Mouse (Mus musculus) MEL (cell line): Measurements from ENCODE around the gene Rnf157. TPM values are rescaled to one million over a fixed set of nuclear protein-coding genes. Genes with fewer than 3 reads are reported as not detected.
A peak's percentile ranks its signal among the peaks of the same experiment; 100 is the strongest.

Experiments
- DNase-seq: peaks from one replicate; pipeline ENCODE4 v3.0.0; 2011; ENCODE audit warnings: low read depth, low spot score
- H3K27ac ChIP-seq: 2 replicates; pipeline ENCODE4 v1.5.1; 2012; ENCODE audit warnings: low read depth, mild to moderate bottlenecking, control low read depth, low read length, moderate library complexity; ENCODE audit not compliant: control insufficient read depth
- H3K27me3 ChIP-seq, 2 experiments: fragments of 150-350 bp in 1 of 2; sonication (generic) in 1 of 2; 2 replicates each; pipeline ENCODE4 v1.6.1; 2012; ENCODE audit warnings: low read length in 2 of 2, mild to moderate bottlenecking in 2 of 2, improper control_type of control experiment in 1 of 2, moderate library complexity in 1 of 2; ENCODE audit not compliant: insufficient read depth in 2 of 2, control insufficient read depth in 1 of 2
- H3K36me3 ChIP-seq, 2 experiments: 2 replicates each; pipeline ENCODE4 v1.6.1; 2012 to 2014; ENCODE audit warnings: low read length in 2 of 2, improper control_type of control experiment in 1 of 2, inconsistent platforms in 1 of 2, mild to moderate bottlenecking in 1 of 2; ENCODE audit not compliant: insufficient read depth in 2 of 2, control insufficient read depth in 1 of 2
- H3K4me1 ChIP-seq, 2 experiments: fragments of 150-350 bp in 1 of 2; sonication (generic) in 1 of 2; 2 replicates each; pipeline ENCODE4 v1.6.1; 2012; ENCODE audit warnings: low read length in 2 of 2, improper control_type of control experiment in 1 of 2, mild to moderate bottlenecking in 1 of 2; ENCODE audit not compliant: insufficient read depth in 2 of 2, control insufficient read depth in 1 of 2
- H3K4me3 ChIP-seq, 2 experiments: fragments of 150-350 bp in 1 of 2; sonication (generic) in 1 of 2; 2 replicates each; pipeline ENCODE4 v1.5.1; 2012; ENCODE audit warnings: low read depth in 2 of 2, low read length in 2 of 2, mild to moderate bottlenecking in 2 of 2, moderate library complexity in 2 of 2, control low read depth in 1 of 2, improper control_type of control experiment in 1 of 2; ENCODE audit not compliant: control insufficient read depth in 1 of 2, insufficient read depth in 1 of 2
- H3K79me2 ChIP-seq: 2 replicates; pipeline ENCODE4 v1.6.1; 2012; ENCODE audit warnings: mild to moderate bottlenecking, low read length, moderate library complexity; ENCODE audit not compliant: control insufficient read depth, poor library complexity, insufficient read depth
- H3K9ac ChIP-seq: 2 replicates; pipeline ENCODE4 v1.6.1; 2012; ENCODE audit warnings: low read depth, mild to moderate bottlenecking, control low read depth, low read length, moderate library complexity; ENCODE audit not compliant: control insufficient read depth, poor library complexity, severe bottlenecking
- H3K9me3 ChIP-seq: fragments of 150-350 bp; sonication (generic); replicated peaks from 2 replicates; pipeline ENCODE4 v1.6.1; 2012; ENCODE audit warnings: mild to moderate bottlenecking, low read length, improper control_type of control experiment, moderate library complexity; ENCODE audit not compliant: insufficient read depth
- BHLHE40 ChIP-seq: IDR thresholded peaks from 2 replicates; pipeline ENCODE4 v1.6.1; 2012; ENCODE audit warnings: low read depth, mild to moderate bottlenecking, inconsistent platforms, low read length, improper control_type of control experiment, borderline replicate concordance
- CTCF ChIP-seq, 3 experiments: IDR thresholded peaks in 2 of 3; conservative IDR thresholded peaks in 1 of 3; 2 replicates each; pipeline ENCODE4 v1.5.1; 2011 to 2012; ENCODE audit warnings: low read length in 3 of 3, low read depth in 2 of 3, mild to moderate bottlenecking in 2 of 3, improper control_type of control experiment in 1 of 3, inconsistent platforms in 1 of 3, mixed read lengths in 1 of 3, moderate library complexity in 1 of 3; ENCODE audit not compliant: control insufficient read depth in 1 of 3, insufficient read depth in 1 of 3, poor library complexity in 1 of 3, severe bottlenecking in 1 of 3
- EP300 ChIP-seq, 2 experiments: IDR thresholded peaks; 2 replicates each; pipeline ENCODE4 v1.6.1; 2011; ENCODE audit warnings: improper control_type of control experiment in 2 of 2, low read length in 2 of 2, low read depth in 1 of 2, mild to moderate bottlenecking in 1 of 2
- GABPA ChIP-seq: IDR thresholded peaks from 2 replicates; pipeline ENCODE4 v1.6.1; 2012; ENCODE audit warnings: low read depth, mild to moderate bottlenecking, inconsistent platforms, low read length, improper control_type of control experiment, moderate library complexity
- GATA1 ChIP-seq: IDR thresholded peaks from 2 replicates; pipeline ENCODE4 v1.6.1; 2011; ENCODE audit warnings: low read depth, low read length, improper control_type of control experiment
- HCFC1 ChIP-seq: IDR thresholded peaks from 2 replicates; pipeline ENCODE4 v1.6.1; 2012; ENCODE audit warnings: low read depth, mild to moderate bottlenecking, inconsistent platforms, low read length, improper control_type of control experiment, moderate library complexity
- JUND ChIP-seq: IDR thresholded peaks from 2 replicates; pipeline ENCODE4 v1.6.1; 2011; ENCODE audit warnings: low read depth, mild to moderate bottlenecking, improper control_type of control experiment, low read length
- MAFK ChIP-seq: IDR thresholded peaks from 2 replicates; pipeline ENCODE4 v1.6.1; 2011; ENCODE audit warnings: low read depth, mild to moderate bottlenecking, low read length, improper control_type of control experiment, borderline replicate concordance
- MAX ChIP-seq: IDR thresholded peaks from 2 replicates; pipeline ENCODE4 v1.6.1; 2011; ENCODE audit warnings: low read length, improper control_type of control experiment
- MAZ ChIP-seq: IDR thresholded peaks from 2 replicates; pipeline ENCODE4 v1.6.1; 2012; ENCODE audit warnings: low read depth, mild to moderate bottlenecking, inconsistent platforms, low read length, improper control_type of control experiment
- MEF2A ChIP-seq: IDR thresholded peaks from 2 replicates; pipeline ENCODE4 v1.6.1; 2014; ENCODE audit warnings: low read depth, mild to moderate bottlenecking, inconsistent platforms, low read length, improper control_type of control experiment; ENCODE audit not compliant: poor library complexity, insufficient replicate concordance, severe bottlenecking; ENCODE audit errors: extremely low read depth
- POLR2A ChIP-seq, 2 experiments: IDR thresholded peaks; 2 replicates each; pipeline ENCODE4 v1.6.1; 2011 to 2012; ENCODE audit warnings: low read length in 2 of 2, mild to moderate bottlenecking in 2 of 2, control low read depth in 1 of 2, improper control_type of control experiment in 1 of 2, low read depth in 1 of 2, moderate library complexity in 1 of 2; ENCODE audit not compliant: control insufficient read depth in 1 of 2, insufficient read depth in 1 of 2, poor library complexity in 1 of 2
- POLR2AphosphoS2 ChIP-seq: IDR thresholded peaks from 2 replicates; pipeline ENCODE4 v1.6.1; 2011; ENCODE audit warnings: low read length, improper control_type of control experiment
- POLR2AphosphoS5 ChIP-seq: IDR thresholded peaks from 2 replicates; pipeline ENCODE4 v1.6.1; 2012; ENCODE audit warnings: low read depth, borderline replicate concordance, mild to moderate bottlenecking, inconsistent platforms, low read length, moderate library complexity, mixed read lengths
- RAD21 ChIP-seq: IDR thresholded peaks from 2 replicates; pipeline ENCODE4 v1.6.1; 2011; ENCODE audit warnings: mild to moderate bottlenecking, low read depth, low read length, improper control_type of control experiment
- RCOR1 ChIP-seq: IDR thresholded peaks from 2 replicates; pipeline ENCODE4 v1.6.1; 2012; ENCODE audit warnings: low read depth, mild to moderate bottlenecking, inconsistent platforms, low read length, improper control_type of control experiment
- SIN3A ChIP-seq: IDR thresholded peaks from 2 replicates; pipeline ENCODE4 v1.6.1; 2012; ENCODE audit warnings: low read length, improper control_type of control experiment, inconsistent platforms
- SMC3 ChIP-seq: IDR thresholded peaks from 2 replicates; pipeline ENCODE4 v1.6.1; 2011; ENCODE audit warnings: low read depth, low read length, improper control_type of control experiment
- TBP ChIP-seq: IDR thresholded peaks from 2 replicates; pipeline ENCODE4 v1.8.0; 2011; ENCODE audit warnings: low read depth, low read length, improper control_type of control experiment
- TCF12 ChIP-seq: IDR thresholded peaks from 2 replicates; pipeline ENCODE4 v1.6.1; 2014; ENCODE audit warnings: low read depth, mild to moderate bottlenecking, inconsistent platforms, low read length, improper control_type of control experiment, moderate library complexity
- USF1 ChIP-seq: IDR thresholded peaks from 2 replicates; pipeline ENCODE4 v1.6.1; 2014; ENCODE audit warnings: low read depth, mild to moderate bottlenecking, inconsistent platforms, low read length, improper control_type of control experiment, moderate library complexity
- USF2 ChIP-seq, 2 experiments: IDR thresholded peaks; 2 replicates each; pipeline ENCODE4 v1.6.1; 2011 to 2012; ENCODE audit warnings: improper control_type of control experiment in 2 of 2, low read length in 2 of 2, borderline replicate concordance in 1 of 2, inconsistent platforms in 1 of 2, low read depth in 1 of 2, mild to moderate bottlenecking in 1 of 2; ENCODE audit not compliant: insufficient read depth in 1 of 2
- ZC3H11A ChIP-seq: IDR thresholded peaks from 2 replicates; pipeline ENCODE4 v1.6.1; 2012; ENCODE audit warnings: low read depth, mild to moderate bottlenecking, inconsistent platforms, low read length, improper control_type of control experiment
- ZMIZ1 ChIP-seq: IDR thresholded peaks from 2 replicates; pipeline ENCODE4 v1.6.1; 2012; ENCODE audit warnings: low read depth, mild to moderate bottlenecking, inconsistent platforms, low read length, improper control_type of control experiment, moderate library complexity
- polyA plus RNA-seq, 2 experiments: library from polyadenylated mRNA; stranded (reverse) in 1 of 2; unstranded in 1 of 2; fragments of >175 nt in 1 of 2; fragments of >200 nt in 1 of 2; gene quantifications; 2 replicates each; pipeline versions ENCODE4 v1.2.1 to v1.2.4; 2012; ENCODE audit warnings: low replicate concordance in 2 of 2, low read depth in 1 of 2; ENCODE audit not compliant: insufficient read length in 2 of 2, insufficient read depth in 1 of 2, missing spikeins in 1 of 2
- total RNA-seq: library from RNA; depleted of rRNA; stranded (reverse); fragments of 300-350 nt; gene quantifications from 2 replicates; pipeline ENCODE4 v1.2.3, GENCODE M21; 2012

The Rnf157 gene
- total and polyA plus RNA-seq, 3 experiments = 7.5 to 10.9 TPM; not detected in 1

GRCm38 (mm10) chr11:116294319-116294718 is 118.5 kb downstream of the Rnf157 start:
- Histone ChIP-seq H3K27me3 (no peaks in the 10 kb centered on the region), H3K4me3 (no peak overlapping the region), H3K36me3 (peaks cover 0 to 2% of the 10 kb centered on the region in 2 experiments; a peak in 1 of 4 replicates)
- peak; percentile 83 for TF ChIP-seq SMC3
- no peak for TF ChIP-seq BHLHE40
- TF ChIP-seq MAX = no peak
- no peak for TF ChIP-seq JUND
- no peak for TF ChIP-seq POLR2AphosphoS2
- TF ChIP-seq TCF12 = no peak
- no peak for TF ChIP-seq USF2 (IDR thresholded peaks at IDR 0.05; ENCODE audit: borderline replicate concordance in 1 of 2, insufficient read depth in 1 of 2, low read depth in 1 of 2, low read length in 2 of 2)
- TF ChIP-seq CTCF (IDR thresholded peaks at IDR 0.05 in 2 of 3, conservative IDR thresholded peaks at IDR 0.05 in 1 of 3; ENCODE audit: control insufficient read depth in 1 of 3, insufficient read depth in 1 of 3, low read depth in 2 of 3, low read length in 3 of 3, poor library complexity in 1 of 3, severe bottlenecking in 1 of 3) = peak; percentile 90 to 96 (median 92)
- no peak for TF ChIP-seq POLR2A (IDR thresholded peaks at IDR 0.05; ENCODE audit: control insufficient read depth in 1 of 2, insufficient read depth in 1 of 2, low read depth in 1 of 2, low read length in 2 of 2, poor library complexity in 1 of 2)
- no peak for TF ChIP-seq TBP
- 0 out of 2 replicates have a peak, but pooled peaks have one; percentile 43 for TF ChIP-seq HCFC1
- no peak for TF ChIP-seq RCOR1
- no peak for TF ChIP-seq MAFK
- no peak for TF ChIP-seq GATA1
- TF ChIP-seq USF1 = no peak
- TF ChIP-seq ZC3H11A = peak; percentile 67
- TF ChIP-seq RAD21 = peak; percentile 86
- TF ChIP-seq SIN3A = peak; percentile 34; the same call in 1 of the 2 replicates
- no peak for TF ChIP-seq GABPA
- TF ChIP-seq EP300 (IDR thresholded peaks at IDR 0.05; ENCODE audit: low read depth in 1 of 2, low read length in 2 of 2) = no peak
- TF ChIP-seq MEF2A = no peak
- no peak for TF ChIP-seq MAZ
- no peak for TF ChIP-seq POLR2AphosphoS5
- TF ChIP-seq ZMIZ1 = no peak
- TF ChIP-seq, all 39 proteins: peak for 6
- H3K79me2 ChIP-seq = no peaks in the 10 kb centered on the region
- H3K9ac ChIP-seq = no peak overlapping the region
- DNase-seq = peak; percentile 78
- H3K9me3 ChIP-seq = no peaks in the 10 kb centered on the region
- no peak overlapping the region for H3K27ac ChIP-seq
- no peaks in the 10 kb centered on the region for H3K4me1 ChIP-seq
